Mouse (Mus musculus): ENCODE data around the gene Etv6. TPM values are rescaled to one million over a fixed set of nuclear protein-coding genes. Genes with fewer than 3 reads are reported as not detected.
"Not testable (repeated sequence)": the region's sequence is repeated elsewhere in the genome, so short reads cannot be mapped to it uniquely, and the experiment has no call there.

The Etv6 gene
- polyA plus RNA-seq (2012) = 0.42 and 1.1 TPM in 2 replicates

GRCm38 (mm10) chr6:134035490-134036405 lies at the start of gene Etv6:
Gene Etv6 (plus strand): TSS chr6:134035700.
- peaks cover 35% of the 10 kb centered on the region for H3K4me1 ChIP-seq (ENCODE audit: control insufficient read depth)
- peaks cover 23% of the 10 kb centered on the region for H3K27me3 ChIP-seq (ENCODE audit: control insufficient read depth)
- H3K4me3 ChIP-seq (replicated peaks) = peak within 1 kb of the TSS; percentile 76
- H3K9me3 ChIP-seq (ENCODE audit: control insufficient read depth, low read length) = no peaks in the 10 kb centered on the region
- no peaks in the 10 kb centered on the region for H3K36me3 ChIP-seq (ENCODE audit: control insufficient read depth)
- no peak for TF ChIP-seq GATA1 (IDR thresholded peaks at IDR 0.05; ENCODE audit: low read length)

GRCm38 (mm10) chr6:133986161-133986560 lies 49.3 kb upstream of the Etv6 start:
- H3K9me3 ChIP-seq (ENCODE audit: control insufficient read depth, low read length) = no peaks in the 10 kb centered on the region
- H3K36me3 ChIP-seq (ENCODE audit: control insufficient read depth) = no peaks in the 10 kb centered on the region
- no peaks in the 10 kb centered on the region for H3K4me1 ChIP-seq (ENCODE audit: control insufficient read depth)
- no peak overlapping the region for H3K4me3 ChIP-seq (replicated peaks)
- H3K27me3 ChIP-seq (ENCODE audit: control insufficient read depth) = no peaks in the 10 kb centered on the region
- TF ChIP-seq GATA1 (IDR thresholded peaks at IDR 0.05; ENCODE audit: low read length) (no peak), TAL1 (IDR thresholded peaks at IDR 0.05; ENCODE audit: low read length) (no peak)

- Histone ChIP-seq H3K27me3 (ENCODE audit: control insufficient read depth) (no peaks in the 10 kb centered on the region), H3K4me3 (replicated peaks) (no peak overlapping the region), H3K9me3 (ENCODE audit: control insufficient read depth, low read length) (no peaks in the 10 kb centered on the region), H3K36me3 (ENCODE audit: control insufficient read depth) (no peaks in the 10 kb centered on the region), H3K4me1 (ENCODE audit: control insufficient read depth) (no peaks in the 10 kb centered on the region)
- TF ChIP-seq GATA1 (IDR thresholded peaks at IDR 0.05; ENCODE audit: low read length) = no peak
- TF ChIP-seq TAL1 (IDR thresholded peaks at IDR 0.05; ENCODE audit: low read length) = no peak
These were observed 48.4 kb upstream of the Etv6 start for GRCm38 (mm10) chr6:133987068-133987591.

- no peak overlapping the region for H3K4me3 ChIP-seq (replicated peaks)
- H3K9me3 ChIP-seq (ENCODE audit: control insufficient read depth, low read length) = no peaks in the 10 kb centered on the region
- H3K27me3 ChIP-seq (ENCODE audit: control insufficient read depth) = no peaks in the 10 kb centered on the region
- TF ChIP-seq TAL1 (IDR thresholded peaks at IDR 0.05; ENCODE audit: low read length) = no peak
- no peak for TF ChIP-seq GATA1 (IDR thresholded peaks at IDR 0.05; ENCODE audit: low read length)
- no peaks in the 10 kb centered on the region for H3K4me1 ChIP-seq (ENCODE audit: control insufficient read depth)
- no peaks in the 10 kb centered on the region for H3K36me3 ChIP-seq (ENCODE audit: control insufficient read depth)
These were observed 47.5 kb upstream of the Etv6 start for GRCm38 (mm10) chr6:133988011-133988410.

- Histone ChIP-seq H3K36me3 (ENCODE audit: control insufficient read depth) (no peaks in the 10 kb centered on the region), H3K9me3 (ENCODE audit: control insufficient read depth, low read length) (no peaks in the 10 kb centered on the region), H3K4me1 (ENCODE audit: control insufficient read depth) (no peaks in the 10 kb centered on the region), H3K27me3 (ENCODE audit: control insufficient read depth) (no peaks in the 10 kb centered on the region), H3K4me3 (replicated peaks) (no peak overlapping the region)
- TF ChIP-seq GATA1 (IDR thresholded peaks at IDR 0.05; ENCODE audit: low read length) (no peak), TAL1 (IDR thresholded peaks at IDR 0.05; ENCODE audit: low read length) (no peak)
These were observed 38.0 kb upstream of the Etv6 start for GRCm38 (mm10) chr6:133997461-133997860.

- Histone ChIP-seq H3K36me3 (ENCODE audit: control insufficient read depth) (no peaks in the 10 kb centered on the region), H3K4me1 (ENCODE audit: control insufficient read depth) (no peaks in the 10 kb centered on the region), H3K4me3 (replicated peaks) (no peak overlapping the region), H3K27me3 (ENCODE audit: control insufficient read depth) (no peaks in the 10 kb centered on the region), H3K9me3 (ENCODE audit: control insufficient read depth, low read length) (no peaks in the 10 kb centered on the region)
- TF ChIP-seq TAL1 (IDR thresholded peaks at IDR 0.05; ENCODE audit: low read length) = no peak
- no peak for TF ChIP-seq GATA1 (IDR thresholded peaks at IDR 0.05; ENCODE audit: low read length)
These were observed 37.6 kb upstream of the Etv6 start for GRCm38 (mm10) chr6:133997935-133998334.

GRCm38 (mm10) chr6:134014488-134015110 lies 20.9 kb upstream of the Etv6 start:
- not testable (repeated sequence) for H3K36me3 ChIP-seq (ENCODE audit: control insufficient read depth); H3K4me1 ChIP-seq (ENCODE audit: control insufficient read depth); H3K27me3 ChIP-seq (ENCODE audit: control insufficient read depth); H3K9me3 ChIP-seq (ENCODE audit: control insufficient read depth, low read length); H3K4me3 ChIP-seq (replicated peaks)

GRCm38 (mm10) chr6:134018807-134019206 lies 16.7 kb upstream of the Etv6 start:
- H3K4me3 ChIP-seq (replicated peaks) = no peak overlapping the region
- H3K36me3 ChIP-seq (ENCODE audit: control insufficient read depth) = no peaks in the 10 kb centered on the region
- H3K27me3 ChIP-seq (ENCODE audit: control insufficient read depth) = no peaks in the 10 kb centered on the region
- no peaks in the 10 kb centered on the region for H3K4me1 ChIP-seq (ENCODE audit: control insufficient read depth)
- TF ChIP-seq GATA1 (IDR thresholded peaks at IDR 0.05; ENCODE audit: low read length) (no peak), TAL1 (IDR thresholded peaks at IDR 0.05; ENCODE audit: low read length) (no peak)
- no peaks in the 10 kb centered on the region for H3K9me3 ChIP-seq (ENCODE audit: control insufficient read depth, low read length)

- Histone ChIP-seq H3K4me1 (ENCODE audit: control insufficient read depth) (no peaks in the 10 kb centered on the region), H3K4me3 (replicated peaks) (no peak overlapping the region), H3K36me3 (ENCODE audit: control insufficient read depth) (no peaks in the 10 kb centered on the region), H3K9me3 (ENCODE audit: control insufficient read depth, low read length) (no peaks in the 10 kb centered on the region), H3K27me3 (ENCODE audit: control insufficient read depth) (no peaks in the 10 kb centered on the region)
- no peak for TF ChIP-seq GATA1 (IDR thresholded peaks at IDR 0.05; ENCODE audit: low read length)
- no peak for TF ChIP-seq TAL1 (IDR thresholded peaks at IDR 0.05; ENCODE audit: low read length)
These were observed 14.7 kb upstream of the Etv6 start for GRCm38 (mm10) chr6:134020821-134021220.

Data from erythroblast, embryonic 14.5 days (primary cell).